In the genomic region with DNA sequence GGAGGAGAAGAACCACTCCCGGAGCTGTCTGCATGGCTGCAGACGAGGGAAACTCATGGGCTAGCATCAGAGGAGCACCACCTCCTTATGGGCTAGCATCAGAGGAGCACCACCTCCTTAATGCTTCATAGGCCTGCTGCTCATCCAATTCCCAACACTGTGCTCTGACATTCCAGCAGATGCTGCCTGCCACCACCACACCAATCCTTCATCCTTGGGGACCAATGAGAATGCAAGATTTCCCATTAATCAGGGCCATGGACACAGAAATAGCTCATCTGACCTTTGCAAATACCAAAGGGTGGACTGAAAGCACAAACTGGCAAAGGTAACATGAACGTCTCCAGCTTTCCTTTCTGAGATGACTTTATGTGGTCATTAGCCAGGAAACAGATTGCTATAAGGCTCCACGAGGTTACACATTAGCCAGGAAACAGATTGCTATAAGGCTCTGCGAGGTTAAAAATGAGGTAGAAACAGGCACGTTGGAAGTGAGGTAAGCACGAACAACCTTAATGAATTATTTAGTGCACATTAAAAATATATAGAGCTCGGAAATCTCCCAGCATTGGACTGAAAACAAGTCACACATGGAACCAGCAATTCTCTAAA, we compare ENCODE assay signal across 12 mouse cellular contexts. TPM values are rescaled to one million over a fixed set of nuclear protein-coding genes. Genes with fewer than 3 reads are reported as not detected.
DNase-seq lines count a peak whose midpoint lies in the region; ATAC-seq and TF ChIP-seq lines count a peak whose summit lies in the region.
"Had no signal": no experiment of that assay in that cellular context is flagged by ENCODE, and none has a peak within 500 bp of the region (broad histone marks: within the 10 kb centered on the region; RNA-seq: fewer than 3 reads in every experiment).

No protein-coding gene starts in this region.

- TF ChIP-seq CTCF in olfactory bulb, adult 2 months (IDR thresholded peaks at IDR 0.05; ENCODE audit: insufficient read depth, low read depth, low read length), result no peak

- H3K4me1 ChIP-seq in hindbrain, embryonic 13.5 days (replicated peaks), result peaks cover 58% of the 10 kb centered on the region
- H3K4me1 ChIP-seq in hindbrain, embryonic 11.5 days (replicated peaks; ENCODE audit: control insufficient read depth, insufficient read depth, low read length), result no peaks in the 10 kb centered on the region
- peaks cover 31% of the 10 kb centered on the region; the same call in 1 of the 2 replicates for H3K4me1 ChIP-seq in midbrain, embryonic 12.5 days
- H3K4me1 ChIP-seq in midbrain, embryonic 11.5 days (ENCODE audit: control insufficient read depth, insufficient read depth, low read length), result no peaks in the 10 kb centered on the region
- H3K4me1 ChIP-seq in intestine, embryonic 15.5 days (replicated peaks), result peaks cover 42% of the 10 kb centered on the region
- peaks cover 33% of the 10 kb centered on the region for H3K4me1 ChIP-seq in olfactory bulb, adult 2 months (ENCODE audit: control insufficient read depth, insufficient read depth, low read length)
- peaks cover 21% of the 10 kb centered on the region for H3K4me1 ChIP-seq in forebrain, embryonic 10.5 days

- peak overlapping the region; percentile 61 for H3K27ac ChIP-seq in hindbrain, embryonic 13.5 days
- no peak overlapping the region for H3K27ac ChIP-seq in hindbrain, embryonic 11.5 days (ENCODE audit: low read depth, low read length)
- H3K27ac ChIP-seq in midbrain, embryonic 12.5 days (replicated peaks), result peak overlapping the region; percentile 21
- H3K27ac ChIP-seq in midbrain, embryonic 11.5 days (ENCODE audit: low read depth, low read length), result no peak overlapping the region
- H3K27ac ChIP-seq in intestine, embryonic 15.5 days, result peak overlapping the region; percentile 71
- H3K27ac ChIP-seq in olfactory bulb, adult 2 months (ENCODE audit: insufficient read depth, low read depth, low read length), result peak overlapping the region; percentile 76
- H3K27ac ChIP-seq in forebrain, embryonic 10.5 days, result no peak overlapping the region
- H3K27ac ChIP-seq: liver, embryonic 14.5 days had no signal

- 0 out of 2 replicates have a peak, but pooled peaks have one; percentile 28 for ATAC-seq in hindbrain, embryonic 13.5 days (ENCODE audit: low FRiP score)
- no peak for ATAC-seq in hindbrain, embryonic 11.5 days (ENCODE audit: low FRiP score)
- no peak for ATAC-seq in midbrain, embryonic 12.5 days (ENCODE audit: low FRiP score, low read depth)
- ATAC-seq in midbrain, embryonic 11.5 days (ENCODE audit: low FRiP score), result no peak
- peak; percentile 54 for ATAC-seq in intestine, embryonic 15.5 days

- DNase-seq in hindbrain, embryonic 11.5 days (ENCODE audit: low spot score), result no peak
- DNase-seq in midbrain, embryonic 11.5 days (ENCODE audit: low spot score, missing footprints), result no peak
- DNase-seq in forebrain, embryonic 10.5 days (ENCODE audit: extremely low spot score, low spot score), result no peak
- DNase-seq in left cerebral cortex, adult 8-10 months (ENCODE audit: low spot score in 2 of 2), result no peak
- DNase-seq: gastrocnemius, postnatal 36 days; thymus, adult 18-20 months had no signal

- no peaks in the 10 kb centered on the region for H3K36me3 ChIP-seq in hindbrain, embryonic 13.5 days
- H3K36me3 ChIP-seq in hindbrain, embryonic 11.5 days (ENCODE audit: control insufficient read depth, insufficient read depth, low read length), result no peaks in the 10 kb centered on the region
- no peaks in the 10 kb centered on the region for H3K36me3 ChIP-seq in midbrain, embryonic 12.5 days
- H3K36me3 ChIP-seq in midbrain, embryonic 11.5 days (ENCODE audit: control insufficient read depth, insufficient read depth, low read length), result no peaks in the 10 kb centered on the region
- no peaks in the 10 kb centered on the region for H3K36me3 ChIP-seq in intestine, embryonic 15.5 days
- no peaks in the 10 kb centered on the region for H3K36me3 ChIP-seq in forebrain, embryonic 10.5 days (replicated peaks)

- H3K27me3 ChIP-seq in hindbrain, embryonic 13.5 days, result no peaks in the 10 kb centered on the region
- no peaks in the 10 kb centered on the region for H3K27me3 ChIP-seq in hindbrain, embryonic 11.5 days (ENCODE audit: control insufficient read depth, insufficient read depth, low read length)
- no peaks in the 10 kb centered on the region for H3K27me3 ChIP-seq in midbrain, embryonic 12.5 days
- H3K27me3 ChIP-seq in midbrain, embryonic 11.5 days (ENCODE audit: control insufficient read depth, insufficient read depth, low read length), result no peaks in the 10 kb centered on the region
- H3K27me3 ChIP-seq in intestine, embryonic 15.5 days (replicated peaks), result no peaks in the 10 kb centered on the region
- no peaks in the 10 kb centered on the region for H3K27me3 ChIP-seq in forebrain, embryonic 10.5 days (ENCODE audit: poor library complexity, severe bottlenecking)
- H3K27me3 ChIP-seq: CH12.LX had no signal

- H3K9me3 ChIP-seq in hindbrain, embryonic 13.5 days, result no peaks in the 10 kb centered on the region
- H3K9me3 ChIP-seq in hindbrain, embryonic 11.5 days (ENCODE audit: control insufficient read depth, low read length), result no peaks in the 10 kb centered on the region
- no peaks in the 10 kb centered on the region for H3K9me3 ChIP-seq in midbrain, embryonic 12.5 days
- H3K9me3 ChIP-seq in midbrain, embryonic 11.5 days (ENCODE audit: control insufficient read depth, low read length), result no peaks in the 10 kb centered on the region
- no peaks in the 10 kb centered on the region for H3K9me3 ChIP-seq in intestine, embryonic 15.5 days
- H3K9me3 ChIP-seq in forebrain, embryonic 10.5 days, result no peaks in the 10 kb centered on the region

- no peak for TF ChIP-seq POLR2A in olfactory bulb, adult 2 months (IDR thresholded peaks at IDR 0.05; ENCODE audit: insufficient read depth, low read depth, low read length)

- no peak overlapping the region for H3K9ac ChIP-seq in hindbrain, embryonic 13.5 days
- no peak overlapping the region for H3K9ac ChIP-seq in hindbrain, embryonic 11.5 days (ENCODE audit: low read depth, low read length)
- H3K9ac ChIP-seq in midbrain, embryonic 12.5 days (replicated peaks), result no peak overlapping the region
- no peak overlapping the region for H3K9ac ChIP-seq in midbrain, embryonic 11.5 days (ENCODE audit: low read length)
- H3K9ac ChIP-seq in intestine, embryonic 15.5 days, result no peak overlapping the region
- H3K9ac ChIP-seq: liver, embryonic 14.5 days had no signal

- H3K4me3 ChIP-seq in hindbrain, embryonic 13.5 days, result no peak overlapping the region
- no peak overlapping the region for H3K4me3 ChIP-seq in hindbrain, embryonic 11.5 days (ENCODE audit: low read depth, low read length)
- no peak overlapping the region for H3K4me3 ChIP-seq in midbrain, embryonic 12.5 days
- no peak overlapping the region for H3K4me3 ChIP-seq in midbrain, embryonic 11.5 days (ENCODE audit: low read depth, low read length)
- no peak overlapping the region for H3K4me3 ChIP-seq in intestine, embryonic 15.5 days (replicated peaks)
- H3K4me3 ChIP-seq in olfactory bulb, adult 2 months (ENCODE audit: insufficient read depth, low read depth, low read length), result no peak overlapping the region
- no peak overlapping the region for H3K4me3 ChIP-seq in forebrain, embryonic 10.5 days

- no peak overlapping the region for H3K4me2 ChIP-seq in hindbrain, embryonic 13.5 days
- H3K4me2 ChIP-seq in hindbrain, embryonic 11.5 days (replicated peaks; ENCODE audit: low read depth, low read length), result no peak overlapping the region
- H3K4me2 ChIP-seq in midbrain, embryonic 12.5 days (replicated peaks), result no peak overlapping the region
- H3K4me2 ChIP-seq in midbrain, embryonic 11.5 days, result no peak overlapping the region
- peak overlapping the region; percentile 17; the same call in 1 of the 2 replicates for H3K4me2 ChIP-seq in intestine, embryonic 15.5 days (replicated peaks)

- 55% methylated on average over 8 of the region's 8 CpGs for WGBS in hindbrain, embryonic 13.5 days
- WGBS in hindbrain, embryonic 11.5 days, result 80% methylated on average over 8 of the region's 8 CpGs
- WGBS in midbrain, embryonic 12.5 days, result 80% methylated on average over 8 of the region's 8 CpGs
- WGBS in midbrain, embryonic 11.5 days, result 85% methylated on average over 8 of the region's 8 CpGs
- 44% methylated on average over 8 of the region's 8 CpGs for WGBS in intestine, embryonic 15.5 days
- WGBS in olfactory bulb, adult 2 months, result 53% methylated on average over 8 of the region's 8 CpGs
- 86% methylated on average over 8 of the region's 8 CpGs for WGBS in forebrain, embryonic 10.5 days

RNA-seq across cellular contexts. Expression of a gene that starts 32.2 kb away (rescaled TPM):
- polyA plus RNA-seq in hindbrain, embryonic 13.5 days (2015; fragmentation: Nextera tagmentation; extraction: Ambion mirVana), result 54.5 and 59.2 TPM in 2 replicates
- 13.9 and 15.8 TPM in 2 replicates for polyA plus RNA-seq in hindbrain, embryonic 11.5 days (2014; fragmentation: Nextera tagmentation; extraction: Ambion mirVana)
- 33.3 and 37.3 TPM in 2 replicates for polyA plus RNA-seq in midbrain, embryonic 12.5 days (2016; fragmentation: Nextera tagmentation; extraction: Ambion mirVana)
- polyA plus RNA-seq in midbrain, embryonic 11.5 days (2014; fragmentation: Nextera tagmentation; extraction: Ambion mirVana), result 12.1 and 12.8 TPM in 2 replicates
- polyA plus RNA-seq in intestine, embryonic 15.5 days (2015; fragmentation: Nextera tagmentation; extraction: Ambion mirVana), result 22.3 and 27.1 TPM in 2 replicates
- polyA plus RNA-seq in olfactory bulb, adult 2 months (2012; ENCODE audit: insufficient read depth, insufficient read length, low replicate concordance, missing spikeins), result 119 TPM in 1 of 2 replicates, not detected in the other
- 18.0 TPM in 2 replicates for polyA plus RNA-seq in forebrain, embryonic 10.5 days (2016; fragmentation: Nextera tagmentation; extraction: Ambion mirVana)
- 100 to 1,000 TPM; 205 to 222 (median 215) TPM for total RNA-seq in left cerebral cortex, adult 8-10 months (2022)

RNA-seq across cellular contexts. Expression of a gene that starts 32.6 kb away (rescaled TPM):
- 6.3 and 7.9 TPM in 2 replicates for polyA plus RNA-seq in hindbrain, embryonic 13.5 days (2015; fragmentation: Nextera tagmentation; extraction: Ambion mirVana)
- 6.6 and 7.0 TPM in 2 replicates for polyA plus RNA-seq in hindbrain, embryonic 11.5 days (2014; fragmentation: Nextera tagmentation; extraction: Ambion mirVana)
- polyA plus RNA-seq in midbrain, embryonic 12.5 days (2016; fragmentation: Nextera tagmentation; extraction: Ambion mirVana), result 2.5 and 2.7 TPM in 2 replicates
- 2.0 and 2.4 TPM in 2 replicates for polyA plus RNA-seq in midbrain, embryonic 11.5 days (2014; fragmentation: Nextera tagmentation; extraction: Ambion mirVana)
- polyA plus RNA-seq in intestine, embryonic 15.5 days (2015; fragmentation: Nextera tagmentation; extraction: Ambion mirVana), result 1.9 and 2.1 TPM in 2 replicates
- polyA plus RNA-seq in olfactory bulb, adult 2 months (2012; ENCODE audit: insufficient read depth, insufficient read length, low replicate concordance, missing spikeins), result not detected in 2 replicates
- 1.5 and 1.6 TPM in 2 replicates for polyA plus RNA-seq in forebrain, embryonic 10.5 days (2016; fragmentation: Nextera tagmentation; extraction: Ambion mirVana)
- total RNA-seq in left cerebral cortex, adult 8-10 months (2022), result 10 to 100 TPM in 1 of 4 experiments, 1 to 10 TPM in 3; 8.6 to 12.8 (median 9.3) TPM

Comparison
In these comparisons a context has a peak if more than half of its experiments do, and no peak if none do; other contexts are left out.
1. ATAC-seq: peak in hindbrain, embryonic 13.5 days (single experiment) and intestine, embryonic 15.5 days (single experiment); none in hindbrain, embryonic 11.5 days (single experiment), midbrain, embryonic 12.5 days (single experiment) and midbrain, embryonic 11.5 days (single experiment).
2. H3K27ac ChIP-seq: peak in hindbrain, embryonic 13.5 days (single experiment), midbrain, embryonic 12.5 days (single experiment), intestine, embryonic 15.5 days (single experiment) and olfactory bulb, adult 2 months (single experiment); none in hindbrain, embryonic 11.5 days (single experiment), midbrain, embryonic 11.5 days (single experiment) and forebrain, embryonic 10.5 days (single experiment).